Mouse (Mus musculus): ENCODE results near the gene Lamb2.

Gene Lamb2

GRCm38 (mm10) chr9:108454429-108454828, 25.1 kb upstream of the Lamb2 start:
- H3K36me3 ChIP-seq (ENCODE audit: control insufficient read depth, insufficient read depth, low read length, poor library complexity, severe bottlenecking), result no peaks in the 10 kb centered on the region
- no peak for DNase-seq (ENCODE audit: low read depth, low spot score)
- no peaks in the 10 kb centered on the region for H3K27me3 ChIP-seq (ENCODE audit: control insufficient read depth, insufficient read depth, low read length, poor library complexity, severe bottlenecking)

GRCm38 (mm10) chr9:108455747-108456571, 23.6 kb upstream of the Lamb2 start:
- H3K27me3 ChIP-seq (ENCODE audit: control insufficient read depth, insufficient read depth, low read length, poor library complexity, severe bottlenecking), result no peaks in the 10 kb centered on the region
- no peaks in the 10 kb centered on the region for H3K36me3 ChIP-seq (ENCODE audit: control insufficient read depth, insufficient read depth, low read length, poor library complexity, severe bottlenecking)
- DNase-seq (ENCODE audit: low read depth, low spot score), result no peak

- no peak for DNase-seq (ENCODE audit: low read depth, low spot score)
- Histone ChIP-seq H3K36me3 (ENCODE audit: control insufficient read depth, insufficient read depth, low read length, poor library complexity, severe bottlenecking) (no peaks in the 10 kb centered on the region), H3K27me3 (ENCODE audit: control insufficient read depth, insufficient read depth, low read length, poor library complexity, severe bottlenecking) (no peaks in the 10 kb centered on the region)
These were observed 22.6 kb upstream of the Lamb2 start for GRCm38 (mm10) chr9:108456953-108457352.

- Histone ChIP-seq H3K36me3 (ENCODE audit: control insufficient read depth, insufficient read depth, low read length, poor library complexity, severe bottlenecking) (peaks cover 3% of the 10 kb centered on the region), H3K27me3 (ENCODE audit: control insufficient read depth, insufficient read depth, low read length, poor library complexity, severe bottlenecking) (no peaks in the 10 kb centered on the region)
- no peak for DNase-seq (ENCODE audit: low read depth, low spot score)
These were observed 19.6 kb upstream of the Lamb2 start for GRCm38 (mm10) chr9:108459939-108460318.

DNA sequence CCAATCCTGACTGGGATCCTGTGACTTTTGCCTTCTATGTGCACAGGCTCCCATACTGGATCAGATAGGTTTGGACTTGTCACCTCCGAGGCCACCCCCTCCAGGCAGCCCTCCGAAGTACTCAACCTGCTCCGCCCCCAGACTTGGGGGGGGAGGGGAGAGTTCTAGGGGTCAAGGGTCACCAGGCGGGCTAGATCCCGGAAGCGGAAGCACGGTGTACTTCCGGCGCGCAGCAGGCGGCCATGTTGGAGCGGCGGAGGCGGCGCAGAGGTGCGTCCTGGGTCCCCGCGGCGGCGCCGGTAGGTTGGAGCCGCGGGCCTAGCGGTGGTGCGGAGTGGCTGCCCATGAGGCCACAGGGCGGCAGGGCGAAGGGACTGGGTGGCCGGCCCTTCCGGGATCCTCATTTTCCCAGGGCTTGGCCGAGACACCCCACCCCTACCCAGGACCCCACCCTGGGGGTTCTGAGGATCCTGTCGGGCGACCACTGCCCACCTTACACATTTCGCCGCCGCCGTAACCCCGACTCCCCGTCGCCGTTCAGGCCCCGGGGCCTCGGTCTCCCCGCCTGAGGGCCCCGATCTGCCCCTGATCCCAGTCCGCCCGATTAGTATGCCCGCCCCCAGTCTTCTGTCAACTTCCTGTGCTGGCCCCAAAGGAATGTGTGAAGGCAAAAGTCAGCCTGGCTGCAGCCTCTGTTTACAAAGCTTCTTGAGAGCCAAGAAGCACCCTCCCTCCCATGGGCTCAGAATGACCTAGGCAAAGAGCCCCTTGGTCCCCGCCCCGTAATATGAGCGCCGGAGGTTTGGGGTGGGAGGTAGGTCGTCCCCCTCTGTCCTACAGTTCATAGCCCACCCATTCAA, 19.0 kb upstream of the Lamb2 start, which contains the start of gene Ccdc71:
Gene Ccdc71 (plus strand): TSS at position 209 of the 860 bp plus-strand sequence.
- peaks cover 3% of the 10 kb centered on the region for H3K36me3 ChIP-seq (ENCODE audit: control insufficient read depth, insufficient read depth, low read length, poor library complexity, severe bottlenecking)
- H3K27me3 ChIP-seq (ENCODE audit: control insufficient read depth, insufficient read depth, low read length, poor library complexity, severe bottlenecking), result no peaks in the 10 kb centered on the region
- DNase-seq (ENCODE audit: low read depth, low spot score), result peak; percentile 89

DNA sequence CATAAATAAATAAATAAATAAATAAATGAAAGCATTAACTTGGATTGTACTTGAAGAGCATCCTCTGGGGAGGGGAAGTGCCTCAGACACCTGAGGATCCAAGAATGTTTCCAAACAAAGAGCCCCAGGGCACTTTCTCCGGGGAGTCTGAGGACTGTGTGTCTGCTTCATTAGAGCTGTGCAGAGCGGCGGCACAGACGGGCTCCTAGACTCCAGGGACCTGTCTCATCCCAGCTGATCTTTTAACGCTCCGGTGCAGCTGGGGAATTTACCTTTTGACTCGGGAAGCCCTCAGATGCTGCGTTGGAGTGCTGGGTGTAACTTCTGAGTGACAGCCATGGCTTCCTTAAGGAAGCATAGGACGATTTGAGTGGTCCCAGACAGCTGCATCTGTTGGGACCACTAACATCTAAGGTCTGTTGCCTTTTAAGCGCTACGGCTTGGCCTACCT, 18.3 kb upstream of the Lamb2 start, which contains the start of gene Klhdc8b:
Gene Klhdc8b (minus strand): TSS at position 401 of the 451 bp plus-strand sequence.
- Histone ChIP-seq H3K27me3 (ENCODE audit: control insufficient read depth, insufficient read depth, low read length, poor library complexity, severe bottlenecking) (no peaks in the 10 kb centered on the region), H3K36me3 (ENCODE audit: control insufficient read depth, insufficient read depth, low read length, poor library complexity, severe bottlenecking) (peaks cover 3% of the 10 kb centered on the region)
- DNase-seq (ENCODE audit: low read depth, low spot score), result no peak

DNA sequence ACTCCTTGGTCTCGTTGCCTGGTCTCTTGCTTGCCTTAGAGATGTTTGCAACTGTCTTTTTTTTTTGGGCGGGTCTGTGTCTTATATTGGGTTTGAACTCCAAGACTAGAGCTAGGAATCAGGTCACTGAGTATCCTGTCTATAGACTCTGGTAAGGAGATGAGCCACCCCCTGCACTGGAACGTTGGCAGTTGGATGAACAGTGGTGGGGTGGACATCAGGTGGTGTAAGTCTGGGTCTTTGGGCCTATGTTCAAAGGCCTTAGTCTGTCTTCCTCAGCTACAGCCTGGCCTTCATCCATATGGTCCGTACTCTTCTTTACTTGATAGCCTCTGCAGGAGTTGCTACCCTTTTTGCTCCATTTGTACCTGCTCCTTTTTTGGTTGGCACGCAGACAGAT, 17.9 kb upstream of the Lamb2 start:
- Histone ChIP-seq H3K36me3 (ENCODE audit: control insufficient read depth, insufficient read depth, low read length, poor library complexity, severe bottlenecking) (peaks cover 3% of the 10 kb centered on the region), H3K27me3 (ENCODE audit: control insufficient read depth, insufficient read depth, low read length, poor library complexity, severe bottlenecking) (no peaks in the 10 kb centered on the region)
- no peak for DNase-seq (ENCODE audit: low read depth, low spot score)

- peaks cover 6% of the 10 kb centered on the region for H3K36me3 ChIP-seq (ENCODE audit: control insufficient read depth, insufficient read depth, low read length, poor library complexity, severe bottlenecking)
- no peak for DNase-seq (ENCODE audit: low read depth, low spot score)
- H3K27me3 ChIP-seq (ENCODE audit: control insufficient read depth, insufficient read depth, low read length, poor library complexity, severe bottlenecking), result no peaks in the 10 kb centered on the region
These were observed 17.3 kb upstream of the Lamb2 start for GRCm38 (mm10) chr9:108462192-108462591.

GRCm38 (mm10) chr9:108463713-108464112, 15.8 kb upstream of the Lamb2 start:
- DNase-seq (ENCODE audit: low read depth, low spot score), result no peak
- H3K36me3 ChIP-seq (ENCODE audit: control insufficient read depth, insufficient read depth, low read length, poor library complexity, severe bottlenecking), result peaks cover 6% of the 10 kb centered on the region
- no peaks in the 10 kb centered on the region for H3K27me3 ChIP-seq (ENCODE audit: control insufficient read depth, insufficient read depth, low read length, poor library complexity, severe bottlenecking)

DNA sequence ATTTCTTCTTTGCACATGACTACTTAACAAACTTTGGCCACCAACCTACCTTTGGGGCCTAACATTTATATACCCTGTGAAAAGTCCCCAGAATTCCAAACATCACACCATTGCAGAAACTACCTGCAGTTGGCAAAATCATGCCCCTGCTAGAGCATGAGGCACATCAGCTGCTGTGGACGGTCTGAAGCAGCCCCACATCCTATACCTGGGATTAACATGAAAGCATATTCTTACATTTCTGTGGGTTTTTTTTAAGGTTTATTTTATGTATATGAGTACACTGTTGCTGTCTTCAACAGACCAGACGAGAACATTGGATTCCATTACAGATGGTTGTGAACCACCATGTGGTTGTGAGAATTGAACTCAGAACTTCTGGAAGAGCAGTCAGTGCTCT, 13.3 kb upstream of the Lamb2 start:
- Histone ChIP-seq H3K27me3 (ENCODE audit: control insufficient read depth, insufficient read depth, low read length, poor library complexity, severe bottlenecking) (no peaks in the 10 kb centered on the region), H3K36me3 (ENCODE audit: control insufficient read depth, insufficient read depth, low read length, poor library complexity, severe bottlenecking) (peaks cover 6% of the 10 kb centered on the region)
- no peak for DNase-seq (ENCODE audit: low read depth, low spot score)

GRCm38 (mm10) chr9:108469430-108469829, 10.1 kb upstream of the Lamb2 start:
- H3K27me3 ChIP-seq (ENCODE audit: control insufficient read depth, insufficient read depth, low read length, poor library complexity, severe bottlenecking), result no peaks in the 10 kb centered on the region
- DNase-seq (ENCODE audit: low read depth, low spot score), result no peak

GRCm38 (mm10) chr9:108469845-108470244, 9.7 kb upstream of the Lamb2 start:
- H3K27me3 ChIP-seq (ENCODE audit: control insufficient read depth, insufficient read depth, low read length, poor library complexity, severe bottlenecking), result no peaks in the 10 kb centered on the region
- 0 out of 2 replicates have a peak, but pooled peaks cover 2% of the 10 kb centered on the region for H3K36me3 ChIP-seq (ENCODE audit: control insufficient read depth, insufficient read depth, low read length, poor library complexity, severe bottlenecking)
- DNase-seq (ENCODE audit: low read depth, low spot score), result no peak

More at GRCm38 (mm10) chr9:108469430-108469829, 10.1 kb upstream of the Lamb2 start:
- H3K36me3 ChIP-seq (ENCODE audit: control insufficient read depth, insufficient read depth, low read length, poor library complexity, severe bottlenecking), result 0 out of 2 replicates have a peak, but pooled peaks cover 2% of the 10 kb centered on the region

GRCm38 (mm10) chr9:108474528-108474927, 5.0 kb upstream of the Lamb2 start:
- Histone ChIP-seq H3K36me3 (ENCODE audit: control insufficient read depth, insufficient read depth, low read length, poor library complexity, severe bottlenecking) (no peaks in the 10 kb centered on the region), H3K27me3 (ENCODE audit: control insufficient read depth, insufficient read depth, low read length, poor library complexity, severe bottlenecking) (no peaks in the 10 kb centered on the region)
- no peak for DNase-seq (ENCODE audit: low read depth, low spot score)

DNA sequence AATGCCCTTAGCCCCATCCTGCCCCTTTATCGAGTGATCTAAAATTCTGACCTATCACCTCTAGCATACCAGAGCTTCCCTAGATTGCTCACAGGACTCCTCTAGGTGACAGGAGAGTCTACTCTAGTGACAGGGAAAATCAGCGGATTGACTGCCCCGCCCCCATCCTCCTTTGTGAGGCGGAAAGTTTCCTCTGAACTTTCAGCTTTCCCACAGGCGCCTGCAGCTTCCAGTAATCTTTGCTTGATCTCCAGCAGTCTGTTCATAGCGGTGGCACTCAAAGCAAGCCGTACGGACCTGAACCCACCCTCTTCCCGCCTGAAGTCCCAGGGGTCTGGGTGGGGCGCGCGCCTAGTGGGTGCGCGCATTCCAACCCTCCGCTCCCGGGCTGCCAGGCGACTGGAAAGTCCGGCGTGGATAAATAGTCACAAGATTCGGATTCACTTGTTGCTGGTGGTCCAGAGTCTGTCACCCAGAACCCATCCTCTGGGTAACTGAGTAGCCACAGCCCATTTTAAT, 839 bp upstream of the Lamb2 start:
- DNase-seq (ENCODE audit: low read depth, low spot score), result no peak
- Histone ChIP-seq H3K36me3 (ENCODE audit: control insufficient read depth, insufficient read depth, low read length, poor library complexity, severe bottlenecking) (no peaks in the 10 kb centered on the region), H3K27me3 (ENCODE audit: control insufficient read depth, insufficient read depth, low read length, poor library complexity, severe bottlenecking) (no peaks in the 10 kb centered on the region)

GRCm38 (mm10) chr9:108479241-108479640, 295 bp upstream of the Lamb2 start:
- no peak for DNase-seq (ENCODE audit: low read depth, low spot score)
- Histone ChIP-seq H3K36me3 (ENCODE audit: control insufficient read depth, insufficient read depth, low read length, poor library complexity, severe bottlenecking) (no peaks in the 10 kb centered on the region), H3K27me3 (ENCODE audit: control insufficient read depth, insufficient read depth, low read length, poor library complexity, severe bottlenecking) (no peaks in the 10 kb centered on the region)

Measured in splenic B cell, adult 2 months (primary cell).